Mouse (Mus musculus) liver, embryonic 18 days (tissue): ENCODE measurements around the gene Crocc2. TPM values are rescaled to one million over a fixed set of nuclear protein-coding genes. Genes with fewer than 3 reads are reported as not detected.

ENCODE experiments used
- polyA plus RNA-seq: library from polyadenylated mRNA; depleted of rRNA; stranded (reverse); fragments of >200 nt; gene quantifications from 2 replicates; pipeline ENCODE4 v1.2.3, GENCODE M21; 2012; rRNA removed

The Crocc2 gene
- polyA plus RNA-seq: under 0.01 TPM in 2 replicates

GRCm38 (mm10) chr1:93168295-93168775 lies at the start of gene Crocc2:
TSS of gene Crocc2 (plus strand) at chr1:93168725.

GRCm38 (mm10) chr1:93135036-93135526 lies 33.4 kb upstream of the Crocc2 start, which contains the start of gene Agxt:
TSS of gene Agxt (plus strand) at chr1:93135240.

GRCm38 (mm10) chr1:93160501-93161133 lies 7.9 kb upstream of the Crocc2 start, which contains the start of gene 2310007B03Rik:
TSS of gene 2310007B03Rik (minus strand) at chr1:93160948.

GRCm38 (mm10) chr1:93235576-93236544 lies 67.3 kb downstream of the Crocc2 start, which contains the start of gene Sned1:
TSS of gene Sned1 (plus strand) at chr1:93235841.

Other genes with a start within 250 kb of the Crocc2 start
- 33.1 and 38.7 TPM in 2 replicates for gene Capn10, start 234.3 kb upstream of the Crocc2 start, polyA plus RNA-seq
- 0.67 and 0.88 TPM in 2 replicates for gene Gpr35, start 217.9 kb upstream of the Crocc2 start, polyA plus RNA-seq
- gene Aqp12, start 162.4 kb upstream of the Crocc2 start, polyA plus RNA-seq: 0.04 TPM in 1 of 2 replicates, not detected in the other
- 0.07 and 0.10 TPM in 2 replicates for gene Kif1a, start 66.8 kb upstream of the Crocc2 start, polyA plus RNA-seq
- gene Agxt, start 33.5 kb upstream of the Crocc2 start, polyA plus RNA-seq: 41.9 and 61.0 TPM in 2 replicates
- 0.96 and 1.1 TPM in 2 replicates for gene 2310007B03Rik, start 7.8 kb upstream of the Crocc2 start, polyA plus RNA-seq
- 0.45 and 0.46 TPM in 2 replicates for gene Sned1, start 67.1 kb downstream of the Crocc2 start, polyA plus RNA-seq
- gene Mterf4, start 137.2 kb downstream of the Crocc2 start, polyA plus RNA-seq: 10.2 TPM in 2 replicates
- 4.6 and 5.3 TPM in 2 replicates for gene Ppp1r7, start 174.1 kb downstream of the Crocc2 start, polyA plus RNA-seq
- 3.2 and 3.7 TPM in 2 replicates for gene Pask, start 174.8 kb downstream of the Crocc2 start, polyA plus RNA-seq
- gene Ano7, start 205.2 kb downstream of the Crocc2 start, polyA plus RNA-seq: 0.15 and 0.16 TPM in 2 replicates